Mouse (Mus musculus): Measurements from ENCODE around the gene Eif4enif1.

DNA sequence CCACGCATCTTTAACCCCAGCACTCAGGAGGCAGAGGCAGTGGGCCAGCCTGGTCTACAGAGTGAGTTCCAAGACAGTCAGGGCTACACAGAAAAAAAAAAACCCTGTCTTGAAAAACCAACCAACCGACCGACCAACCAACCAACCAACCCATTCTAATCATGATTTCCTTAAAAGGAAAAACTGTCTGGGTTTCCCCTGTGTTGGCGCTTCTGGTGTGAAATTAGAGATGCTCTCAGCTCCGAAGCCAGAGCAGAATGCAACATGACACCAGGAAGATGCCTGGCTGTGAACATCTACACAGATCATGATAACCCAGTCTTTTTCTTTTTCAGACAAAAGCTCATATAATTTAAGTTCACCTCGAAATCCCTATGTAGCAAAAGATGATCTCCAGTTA, 80.7 kb downstream of the Eif4enif1 start:
- TF ChIP-seq CTCF (IDR thresholded peaks at IDR 0.05; ENCODE audit: insufficient read depth, low read depth, low read length) (no peak), POLR2A (IDR thresholded peaks at IDR 0.05; ENCODE audit: insufficient read depth, low read depth, low read length) (no peak)
